Mouse (Mus musculus) hindbrain, embryonic 14.5 days (tissue): ENCODE measurements at regions not wholly inside any gene's neighbourhood (a gene's known extent, or its start where the extent isn't known, plus 50 kb on each side); places are given as distances from the start of the nearest gene placed in this dataset.

Source experiments
- ATAC-seq: fragments of 200-750 bp; cut with Nextera tagmentation; 2 replicates; pipeline ENCODE4 v1.8.0; 2017; ENCODE audit warnings: moderate number of reproducible peaks, mild to moderate bottlenecking, moderate TSS enrichment, moderate library complexity; ENCODE audit not compliant: low FRiP score
- DNase-seq: peaks from one replicate; pipeline ENCODE4 v3.0.0-alpha.2; 2015; ENCODE audit warnings: low spot score
- H3K27ac ChIP-seq: fragments of 300-500 bp; sonication (generic); 2 replicates; pipeline ENCODE4 v1.5.1; 2014; ENCODE audit warnings: mild to moderate bottlenecking, moderate library complexity
- H3K27me3 ChIP-seq: fragments of 300-500 bp; sonication (generic); 2 replicates; pipeline ENCODE4 v1.6.1; 2014; ENCODE audit warnings: mild to moderate bottlenecking, low read length, mixed read lengths; ENCODE audit not compliant: control insufficient read depth, insufficient read depth
- H3K36me3 ChIP-seq: fragments of 300-500 bp; sonication (generic); replicated peaks from 2 replicates; pipeline ENCODE4 v1.6.1; 2014; ENCODE audit not compliant: control insufficient read depth, insufficient read depth
- H3K4me1 ChIP-seq: fragments of 300-500 bp; sonication (generic); replicated peaks from 2 replicates; pipeline ENCODE4 v1.6.1; 2014; ENCODE audit warnings: antibody characterized with exemption, low read length, mixed read lengths; ENCODE audit not compliant: control insufficient read depth, insufficient read depth
- H3K4me2 ChIP-seq: fragments of 300-500 bp; sonication (generic); replicated peaks from 2 replicates; pipeline ENCODE4 v1.6.1; 2014; ENCODE audit warnings: mild to moderate bottlenecking, moderate library complexity
- H3K4me3 ChIP-seq: fragments of 300-500 bp; sonication (generic); replicated peaks from 2 replicates; pipeline ENCODE4 v1.5.1; 2014; ENCODE audit warnings: mild to moderate bottlenecking, low read length
- H3K9ac ChIP-seq: fragments of 300-500 bp; sonication (generic); 2 replicates; pipeline ENCODE4 v1.6.1; 2014
- H3K9me3 ChIP-seq: fragments of 300-500 bp; sonication (generic); 2 replicates; pipeline ENCODE4 v1.6.1; 2016; ENCODE audit warnings: low read length; ENCODE audit not compliant: control insufficient read depth
- WGBS: fragments of 180-500 bp; shearing (Covaris S2); extraction: QIAGEN DNeasy Blood & Tissue Kit; methylation state at CpG from one replicate; pipeline ENCODE4 v1.1.7; 2014; 5-methylcytosine and 5-hydroxymethylcytosine counted together

DNA sequence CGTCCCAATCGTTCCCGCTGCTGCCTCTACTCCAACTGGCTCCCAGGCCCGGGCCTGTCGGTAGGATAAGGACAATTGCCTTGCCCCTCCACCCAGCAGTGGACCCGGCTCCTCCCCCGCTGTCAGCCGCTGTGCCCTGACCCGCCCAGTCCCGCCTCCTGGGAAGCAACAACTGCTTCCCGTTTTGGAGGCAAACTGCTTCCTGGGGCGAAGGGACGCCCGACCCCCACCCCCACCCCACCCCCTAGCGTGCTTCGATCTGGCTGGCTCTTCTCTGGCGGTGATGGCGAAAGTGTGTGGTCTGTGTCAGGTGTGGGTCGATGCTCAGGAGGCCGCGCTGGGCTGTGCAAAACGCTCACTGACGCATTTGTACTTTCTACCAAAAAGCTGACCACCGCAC lies 164.9 kb downstream of the Tm4sf1 start:
- DNase-seq (no peak), ATAC-seq (peak; percentile 84; the same call in 1 of the 2 replicates)
- Histone ChIP-seq H3K27ac (no peak overlapping the region; the same call in 1 of the 2 replicates), H3K4me3 (peak overlapping the region; percentile 25), H3K4me1 (no peaks in the 10 kb centered on the region), H3K36me3 (no peaks in the 10 kb centered on the region), H3K9me3 (no peaks in the 10 kb centered on the region), H3K9ac (peak overlapping the region; percentile 44), H3K4me2 (peak overlapping the region; percentile 49), H3K27me3 (no peaks in the 10 kb centered on the region)
- WGBS: 20% methylated on average over 24 of the region's 24 CpGs

DNA sequence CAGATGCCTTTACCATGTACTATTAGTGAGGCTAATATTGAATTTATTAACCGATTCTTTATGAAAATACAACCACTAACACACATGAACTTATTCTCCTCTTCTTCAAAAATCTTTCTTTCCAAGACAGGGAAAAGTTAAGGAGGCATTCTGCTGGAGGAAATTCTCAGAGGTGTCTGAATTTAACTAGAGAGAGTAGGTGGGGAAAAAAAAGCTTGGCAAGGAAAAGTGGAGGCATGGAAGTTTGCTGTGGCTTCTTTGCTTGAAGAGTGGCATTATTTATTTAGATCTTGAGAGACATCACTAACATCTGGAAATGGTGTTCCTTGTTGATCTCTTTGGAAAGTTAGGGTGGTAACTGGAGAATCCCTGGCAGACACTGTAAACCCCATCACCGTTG lies 173.2 kb downstream of the Tm4sf1 start:
- ATAC-seq (no peak), DNase-seq (no peak)
- H3K9me3 ChIP-seq: no peaks in the 10 kb centered on the region
- WGBS: 88% methylated on average over 2 of the region's 2 CpGs
- no peaks in the 10 kb centered on the region for H3K4me1 ChIP-seq
- H3K9ac ChIP-seq: no peak overlapping the region
- H3K4me3 ChIP-seq: no peak overlapping the region
- H3K27me3 ChIP-seq: no peaks in the 10 kb centered on the region
- H3K36me3 ChIP-seq: no peaks in the 10 kb centered on the region
- H3K27ac ChIP-seq: no peak overlapping the region
- no peak overlapping the region for H3K4me2 ChIP-seq

DNA sequence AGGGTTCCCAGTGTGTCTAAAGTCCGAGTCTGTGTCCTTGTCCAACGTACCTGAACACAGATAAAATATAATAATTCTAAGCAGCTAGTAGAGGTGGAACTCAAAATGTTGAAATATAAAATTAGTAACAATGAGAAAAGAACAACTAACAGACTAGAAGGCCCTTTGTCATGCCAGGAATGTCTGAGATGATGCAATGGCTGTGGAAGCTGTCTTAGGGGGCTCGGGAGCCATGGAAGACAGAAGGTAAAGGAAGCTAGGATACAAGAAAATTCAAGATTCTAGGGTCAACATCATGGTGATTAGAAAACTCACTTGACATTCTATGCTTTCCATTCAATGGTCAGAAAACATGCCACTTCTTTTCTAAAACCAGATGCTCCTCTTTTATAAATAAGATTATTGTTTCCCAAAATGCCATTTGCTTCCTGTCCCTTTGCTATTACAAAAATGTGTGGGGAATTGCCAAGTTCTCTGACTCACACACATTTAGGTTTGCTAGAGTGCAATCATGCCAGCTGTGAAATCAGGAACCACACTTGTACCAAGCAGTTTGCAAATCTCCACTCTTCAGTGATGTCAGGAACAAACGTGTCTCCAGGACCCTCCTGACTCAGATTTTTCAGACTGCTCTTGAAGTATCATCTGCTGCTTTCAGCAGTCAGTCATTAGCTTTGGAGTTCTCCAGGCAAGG lies 175.8 kb downstream of the Tm4sf1 start:
- no peaks in the 10 kb centered on the region for H3K36me3 ChIP-seq
- no peak overlapping the region for H3K4me3 ChIP-seq
- DNase-seq (no peak), ATAC-seq (no peak)
- H3K27me3 ChIP-seq: no peaks in the 10 kb centered on the region
- no peak overlapping the region for H3K9ac ChIP-seq
- no peak overlapping the region for H3K4me2 ChIP-seq
- H3K9me3 ChIP-seq: no peaks in the 10 kb centered on the region
- WGBS: 86% methylated on average over 4 of the region's 4 CpGs
- no peaks in the 10 kb centered on the region for H3K4me1 ChIP-seq
- no peak overlapping the region for H3K27ac ChIP-seq

DNA sequence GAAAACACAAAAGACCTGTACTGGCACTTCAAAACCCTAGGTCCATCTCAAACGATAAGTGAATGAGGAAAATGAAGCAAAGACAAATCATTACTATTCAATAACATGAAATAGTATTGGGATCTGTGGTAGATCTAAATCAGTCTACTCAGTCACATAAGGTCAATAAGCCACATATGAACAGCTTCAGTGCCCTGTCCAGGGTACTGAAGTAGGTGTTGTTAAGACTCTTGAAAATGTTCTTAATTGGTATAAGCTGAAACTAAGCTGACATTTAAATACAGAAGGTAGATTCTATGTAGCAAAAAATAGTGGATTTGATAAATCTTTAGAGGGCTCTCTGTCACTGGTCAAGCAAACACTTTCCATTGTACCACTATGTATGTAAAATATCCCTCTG lies 183.8 kb downstream of the Tm4sf1 start:
- Histone ChIP-seq H3K36me3 (no peaks in the 10 kb centered on the region), H3K4me1 (no peaks in the 10 kb centered on the region), H3K4me3 (no peak overlapping the region), H3K9me3 (no peaks in the 10 kb centered on the region), H3K4me2 (no peak overlapping the region), H3K27ac (no peak overlapping the region), H3K27me3 (no peaks in the 10 kb centered on the region), H3K9ac (no peak overlapping the region)
- 88% methylated on average over 1 of the region's 1 CpGs for WGBS
- ATAC-seq (no peak), DNase-seq (no peak)

DNA sequence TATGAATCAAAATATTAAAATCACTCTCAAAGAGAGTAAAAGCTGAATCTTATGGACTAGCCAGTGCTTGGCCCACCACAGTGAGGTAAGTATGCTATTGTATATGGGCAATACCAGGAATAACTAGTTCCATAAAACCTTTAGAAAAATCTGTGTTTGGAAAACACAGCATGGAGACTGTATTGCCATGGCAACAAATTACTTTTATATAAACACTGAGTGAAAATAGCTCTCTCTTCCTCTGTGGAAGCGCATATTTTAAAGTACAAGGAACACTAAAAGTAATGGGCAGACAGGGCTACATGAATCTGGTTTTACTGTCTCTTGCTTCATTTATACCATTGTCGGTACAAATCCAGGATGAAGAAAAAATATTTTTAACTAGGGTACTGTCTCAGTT lies 199.5 kb downstream of the Tm4sf1 start:
- Histone ChIP-seq H3K27ac (no peak overlapping the region), H3K36me3 (no peaks in the 10 kb centered on the region), H3K4me2 (no peak overlapping the region), H3K4me1 (0 out of 2 replicates have a peak, but pooled peaks cover 3% of the 10 kb centered on the region), H3K27me3 (no peaks in the 10 kb centered on the region), H3K9me3 (no peaks in the 10 kb centered on the region), H3K9ac (no peak overlapping the region), H3K4me3 (no peak overlapping the region)
- DNase-seq (peak; percentile 42), ATAC-seq (no peak)
- 80% methylated on average over 2 of the region's 2 CpGs for WGBS

DNA sequence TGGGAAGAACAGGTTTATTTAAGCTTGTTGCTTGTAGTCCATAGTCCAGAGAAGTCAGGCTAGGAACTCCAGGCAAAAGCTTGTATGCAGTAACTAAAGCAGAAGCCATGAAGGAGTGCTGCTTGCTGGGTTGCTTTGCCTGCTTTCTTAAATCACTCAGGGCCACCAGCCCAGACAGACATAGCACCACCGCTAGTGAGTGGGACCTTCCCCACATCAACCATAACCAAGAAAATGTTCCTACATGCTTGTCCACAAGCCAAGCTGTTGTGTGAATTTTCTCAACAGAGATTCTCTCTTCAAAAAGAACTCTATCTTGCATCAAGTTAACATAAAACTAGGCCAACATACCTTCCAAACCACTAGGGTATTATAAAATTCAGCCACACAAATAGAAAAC lies 201.3 kb downstream of the Tm4sf1 start:
- Histone ChIP-seq H3K27ac (no peak overlapping the region), H3K4me2 (no peak overlapping the region), H3K27me3 (no peaks in the 10 kb centered on the region), H3K9ac (no peak overlapping the region), H3K4me3 (no peak overlapping the region), H3K9me3 (no peaks in the 10 kb centered on the region), H3K36me3 (no peaks in the 10 kb centered on the region), H3K4me1 (0 out of 2 replicates have a peak, but pooled peaks cover 3% of the 10 kb centered on the region)
- DNase-seq: no peak
- 96% methylated on average over 1 of the region's 1 CpGs for WGBS
- ATAC-seq: no peak

DNA sequence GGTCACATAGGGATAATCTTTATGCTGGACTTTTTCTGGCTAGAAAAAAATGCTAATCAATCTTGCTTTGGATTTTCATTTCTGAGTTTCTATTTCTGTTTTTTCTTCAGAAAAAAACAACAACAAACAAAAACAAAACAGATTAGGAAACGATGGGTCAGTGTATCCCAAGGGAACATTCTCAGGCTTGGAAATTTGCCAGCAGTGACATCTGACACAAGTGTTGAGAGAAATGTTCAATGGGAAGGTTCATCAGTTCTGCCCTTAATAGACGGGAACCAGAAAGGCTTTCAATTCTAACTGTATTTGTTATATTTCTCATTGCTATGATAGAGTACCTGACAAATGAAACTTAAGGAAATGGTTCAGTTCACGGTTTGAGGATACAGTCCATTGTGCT lies 206.9 kb downstream of the Tm4sf1 start:
- H3K9ac ChIP-seq: no peak overlapping the region
- no peaks in the 10 kb centered on the region for H3K27me3 ChIP-seq
- no peaks in the 10 kb centered on the region for H3K36me3 ChIP-seq
- H3K9me3 ChIP-seq: no peaks in the 10 kb centered on the region
- 59% methylated on average over 3 of the region's 3 CpGs for WGBS
- H3K27ac ChIP-seq: no peak overlapping the region
- no peaks in the 10 kb centered on the region for H3K4me1 ChIP-seq
- ATAC-seq: no peak
- no peak overlapping the region for H3K4me3 ChIP-seq
- no peak for DNase-seq
- no peak overlapping the region for H3K4me2 ChIP-seq

DNA sequence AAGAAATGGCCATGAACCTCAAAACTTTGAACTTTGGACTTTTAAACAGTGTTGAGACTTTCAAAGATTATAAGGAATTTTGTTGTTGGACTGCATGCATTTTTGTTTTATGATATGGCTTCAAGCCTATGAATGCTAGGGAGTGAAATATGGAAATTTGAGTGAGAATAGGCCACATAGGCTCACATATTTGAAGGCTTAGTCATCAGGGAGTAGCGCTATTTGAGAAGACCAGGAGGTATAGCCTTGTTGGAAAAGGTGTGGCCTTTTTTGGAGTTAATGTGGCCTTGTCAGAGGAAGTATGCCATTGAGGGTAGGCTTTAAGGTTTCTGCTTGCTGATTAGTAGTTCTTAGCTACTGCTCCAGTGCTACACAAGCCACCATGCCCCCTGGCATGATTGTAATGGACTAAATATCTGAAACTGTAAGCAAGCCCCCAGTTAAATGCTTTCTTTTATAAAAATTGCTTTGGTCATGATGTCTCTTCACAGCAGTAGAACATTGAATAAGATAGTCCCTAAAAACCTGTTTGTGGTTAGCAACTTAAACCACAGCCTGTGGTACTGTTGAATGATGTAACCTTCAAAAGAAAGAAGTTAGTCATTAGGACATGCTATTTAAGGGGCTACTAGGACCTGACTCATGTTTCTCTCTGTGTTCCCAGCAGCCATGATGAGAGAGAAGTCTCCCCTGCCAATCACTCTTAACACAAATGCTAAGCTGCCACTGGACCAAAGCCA lies 208.4 kb downstream of the Tm4sf1 start:
- H3K27ac ChIP-seq: no peak overlapping the region
- no peak overlapping the region for H3K4me3 ChIP-seq
- H3K36me3 ChIP-seq: no peaks in the 10 kb centered on the region
- H3K9me3 ChIP-seq: no peaks in the 10 kb centered on the region
- no peak for ATAC-seq
- H3K4me2 ChIP-seq: no peak overlapping the region
- 94% methylated on average over 1 of the region's 1 CpGs for WGBS
- DNase-seq: no peak
- H3K4me1 ChIP-seq: no peaks in the 10 kb centered on the region
- no peak overlapping the region for H3K9ac ChIP-seq
- H3K27me3 ChIP-seq: no peaks in the 10 kb centered on the region

DNA sequence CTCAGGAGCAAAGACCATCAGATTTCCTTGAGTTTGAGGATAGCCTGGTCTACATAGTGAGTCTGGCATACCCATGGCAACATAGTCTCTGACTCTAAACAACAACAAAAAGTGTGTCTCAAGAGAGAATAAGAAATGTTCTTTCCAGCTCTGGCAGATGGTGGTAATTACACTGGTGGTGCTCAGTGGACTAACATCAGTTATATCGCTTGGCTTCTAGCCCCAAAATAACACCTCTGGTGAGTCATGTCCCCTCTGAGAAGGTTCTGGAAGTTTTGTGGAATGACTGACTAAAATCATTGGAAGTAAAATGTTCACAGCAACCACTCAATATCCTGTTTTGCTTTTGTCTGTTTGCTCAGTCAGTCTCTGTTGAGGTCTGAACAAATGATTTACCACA lies 227.3 kb downstream of the Tm4sf1 start:
- ATAC-seq: no peak

More for the DNA sequence above, 227.3 kb downstream of the Tm4sf1 start:
- WGBS: 89% methylated on average over 1 of the region's 1 CpGs
- Histone ChIP-seq H3K9ac (no peak overlapping the region), H3K4me2 (no peak overlapping the region), H3K4me3 (no peak overlapping the region), H3K9me3 (no peaks in the 10 kb centered on the region), H3K27me3 (no peaks in the 10 kb centered on the region), H3K27ac (no peak overlapping the region), H3K4me1 (no peaks in the 10 kb centered on the region), H3K36me3 (no peaks in the 10 kb centered on the region)
- DNase-seq: no peak
